Mouse (Mus musculus): ENCODE results near the gene Creb5.

DNA sequence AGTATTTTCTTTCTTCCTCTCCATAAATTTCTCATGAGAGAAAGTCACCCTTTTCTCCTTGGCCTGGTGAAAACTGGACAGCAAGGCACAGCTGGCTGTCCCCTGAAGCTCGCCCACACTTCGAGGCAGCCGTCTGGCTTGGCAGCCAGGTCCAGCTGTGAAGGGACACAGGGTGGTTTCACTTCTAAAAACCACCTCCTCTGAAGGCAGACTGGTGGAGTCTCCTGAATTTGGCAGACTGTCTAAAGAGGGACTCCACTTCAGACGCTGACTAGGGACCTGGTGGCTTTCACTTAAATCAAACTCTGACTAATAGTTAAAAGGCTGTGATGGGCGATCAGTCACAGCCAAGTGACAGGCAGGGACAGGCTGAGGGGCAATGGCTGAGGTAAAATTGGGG lies 365.6 kb downstream of the Creb5 start:
- TF ChIP-seq ZC3H11A (IDR thresholded peaks at IDR 0.05; ENCODE audit: borderline replicate concordance, low read depth, low read length) (no peak), HCFC1 (IDR thresholded peaks at IDR 0.05; ENCODE audit: borderline replicate concordance, insufficient read depth, low read length) (no peak), MAFK (IDR thresholded peaks at IDR 0.05; ENCODE audit: insufficient read depth, low read depth, low read length) (no peak), ZNF384 (IDR thresholded peaks at IDR 0.05; ENCODE audit: low read depth, low read length) (no peak), CHD2 (IDR thresholded peaks at IDR 0.05; ENCODE audit: low read depth, low read length) (no peak)
